Mouse (Mus musculus) lung, adult 2 months (tissue): ENCODE data around the gene Sox5.

Experiments used
- CTCF ChIP-seq: fragments of 200-500 bp; IDR thresholded peaks from 2 replicates; pipeline ENCODE4 v1.5.1; 2011; ENCODE audit warnings: mild to moderate bottlenecking, low read length, control low read depth; ENCODE audit not compliant: insufficient read depth
- POLR2A ChIP-seq: fragments of 200-500 bp; IDR thresholded peaks from 2 replicates; pipeline ENCODE4 v1.6.1; 2011; ENCODE audit warnings: low read depth, mild to moderate bottlenecking, control low read depth, low read length, borderline replicate concordance; ENCODE audit errors: extremely low read depth

DNA sequence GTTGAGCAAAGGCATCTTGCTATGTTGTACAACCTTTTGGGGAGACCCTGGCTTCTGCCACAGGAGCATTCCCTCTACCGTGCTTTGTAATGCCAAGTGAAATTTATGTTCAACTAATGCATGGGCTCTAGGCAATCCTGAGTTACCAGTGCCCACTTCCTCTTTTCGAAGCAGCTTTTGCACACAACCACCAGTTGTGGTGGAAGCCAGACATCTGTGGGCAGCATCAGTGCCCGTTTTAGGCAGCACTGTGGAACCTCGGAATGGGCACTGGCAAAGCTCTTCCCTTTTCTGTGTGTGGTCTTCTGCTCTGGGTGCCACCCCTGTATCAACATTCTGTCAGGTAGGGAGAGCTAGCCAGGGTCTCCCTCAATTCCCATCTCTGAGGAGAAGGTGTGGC lies 36.2 kb upstream of the Sox5 start:
- TF ChIP-seq CTCF (no peak), POLR2A (no peak)
